Mouse (Mus musculus): ENCODE measurements around the gene Usp32. TPM values are rescaled to one million over a fixed set of nuclear protein-coding genes. Genes with fewer than 3 reads are reported as not detected.

The Usp32 gene
- polyA plus RNA-seq, 1 experiment from 2014 or later = 3.5 TPM

DNA sequence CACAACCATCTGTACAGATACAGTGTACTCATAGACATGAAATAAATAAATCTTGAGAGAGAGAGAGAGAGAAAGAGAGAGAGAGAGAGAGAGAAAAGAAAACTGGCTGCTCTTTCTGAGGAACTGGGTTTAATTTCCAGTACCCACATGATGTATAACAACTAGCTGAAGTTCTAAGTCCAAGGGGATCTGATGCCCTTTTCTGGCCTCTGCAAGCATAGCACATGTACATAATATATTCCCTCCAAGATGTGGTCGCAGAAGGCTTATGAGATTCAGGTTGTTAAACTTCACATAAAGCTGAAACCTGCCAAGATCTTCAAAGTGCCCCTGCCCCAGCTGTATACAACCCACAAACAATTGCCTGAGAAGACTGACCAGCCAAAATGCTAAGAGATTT, 144.7 kb downstream of the Usp32 start:
- H3K27ac ChIP-seq (ENCODE audit: low read depth, low read length) = no peak overlapping the region
- H3K4me3 ChIP-seq (ENCODE audit: low read depth, low read length) = no peak overlapping the region
- no peaks in the 10 kb centered on the region for H3K9me3 ChIP-seq (ENCODE audit: control insufficient read depth)
- no peak overlapping the region for H3K9ac ChIP-seq (ENCODE audit: low read depth, low read length)
- no peak for ATAC-seq
- 96% methylated on average over 1 of the region's 1 CpGs for WGBS
- H3K4me2 ChIP-seq (replicated peaks; ENCODE audit: low read depth) = no peak overlapping the region
- no peaks in the 10 kb centered on the region for H3K4me1 ChIP-seq (replicated peaks; ENCODE audit: control insufficient read depth, insufficient read depth, low read length)
- H3K27me3 ChIP-seq (replicated peaks; ENCODE audit: control insufficient read depth, insufficient read depth, low read length) = no peaks in the 10 kb centered on the region
- no peak for TF ChIP-seq CTCF (IDR thresholded peaks at IDR 0.05; ENCODE audit: low read depth)
- peaks cover 39% of the 10 kb centered on the region for H3K36me3 ChIP-seq (ENCODE audit: control insufficient read depth, insufficient read depth)

DNA sequence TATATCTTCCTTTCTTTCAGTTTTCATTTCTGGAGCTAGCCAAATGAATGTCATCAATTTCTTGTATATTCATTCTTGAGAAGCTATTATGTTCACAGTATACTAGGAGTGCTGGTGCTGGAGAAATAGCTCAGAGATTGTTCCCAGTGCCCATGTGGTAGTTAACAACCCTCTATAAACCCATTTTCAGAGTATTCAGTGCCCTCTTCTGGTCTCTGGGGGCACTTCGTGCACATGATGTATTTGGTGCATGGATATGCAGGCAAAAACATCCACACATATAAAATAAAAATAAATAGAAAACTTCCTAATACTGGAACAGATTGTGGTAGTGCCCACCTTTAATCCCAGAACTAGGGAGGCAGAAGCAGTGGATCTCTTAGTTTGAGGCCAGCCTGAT, 147.0 kb downstream of the Usp32 start:
- Histone ChIP-seq H3K4me2 (replicated peaks; ENCODE audit: low read depth) (no peak overlapping the region), H3K27me3 (replicated peaks; ENCODE audit: control insufficient read depth, insufficient read depth, low read length) (no peaks in the 10 kb centered on the region), H3K27ac (ENCODE audit: low read depth, low read length) (no peak overlapping the region), H3K9ac (ENCODE audit: low read depth, low read length) (no peak overlapping the region), H3K9me3 (ENCODE audit: control insufficient read depth) (no peaks in the 10 kb centered on the region), H3K4me1 (replicated peaks; ENCODE audit: control insufficient read depth, insufficient read depth, low read length) (no peaks in the 10 kb centered on the region), H3K36me3 (ENCODE audit: control insufficient read depth, insufficient read depth) (peaks cover 47% of the 10 kb centered on the region), H3K4me3 (ENCODE audit: low read depth, low read length) (no peak overlapping the region)
- TF ChIP-seq CTCF (IDR thresholded peaks at IDR 0.05; ENCODE audit: low read depth) = peak; percentile 23; the same call in 1 of the 2 replicates
- WGBS = 90% methylated on average over 1 of the region's 1 CpGs
- ATAC-seq = no peak

DNA sequence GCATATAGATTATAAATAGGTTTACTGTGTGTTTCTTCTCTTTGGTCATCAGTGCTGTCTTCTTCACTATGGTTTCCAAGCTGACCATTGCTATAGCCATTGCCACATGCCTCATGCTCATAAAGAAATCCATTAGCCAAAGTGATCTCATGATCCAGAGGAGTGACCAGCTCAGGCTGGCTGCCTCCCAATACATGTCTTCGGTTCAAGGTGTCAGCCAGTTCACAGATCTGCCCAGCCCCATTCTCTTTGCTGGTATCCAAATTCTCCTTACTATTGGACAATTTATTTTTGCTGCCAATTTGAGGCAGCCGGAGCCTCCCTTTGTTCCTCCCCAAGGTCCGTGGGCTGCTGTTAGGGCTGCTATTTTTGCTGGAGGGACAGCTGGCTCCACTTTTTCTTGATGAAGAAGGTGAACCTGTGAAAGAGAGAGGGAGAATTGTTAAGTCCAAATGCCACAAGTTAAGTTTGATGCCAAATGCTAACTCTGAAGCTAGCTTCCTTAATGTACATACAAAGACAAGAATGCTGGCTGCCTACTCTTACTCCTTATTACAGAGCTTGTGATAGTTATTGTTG, 151.5 kb downstream of the Usp32 start:
- Histone ChIP-seq H3K4me2 (replicated peaks; ENCODE audit: low read depth) (no peak overlapping the region), H3K9me3 (ENCODE audit: control insufficient read depth) (no peaks in the 10 kb centered on the region), H3K27me3 (replicated peaks; ENCODE audit: control insufficient read depth, insufficient read depth, low read length) (no peaks in the 10 kb centered on the region), H3K9ac (ENCODE audit: low read depth, low read length) (no peak overlapping the region), H3K4me3 (ENCODE audit: low read depth, low read length) (no peak overlapping the region), H3K27ac (ENCODE audit: low read depth, low read length) (no peak overlapping the region), H3K36me3 (ENCODE audit: control insufficient read depth, insufficient read depth) (peaks cover 35% of the 10 kb centered on the region), H3K4me1 (replicated peaks; ENCODE audit: control insufficient read depth, insufficient read depth, low read length) (no peaks in the 10 kb centered on the region)
- no peak for TF ChIP-seq CTCF (IDR thresholded peaks at IDR 0.05; ENCODE audit: low read depth)
- WGBS = 85% methylated on average over 3 of the region's 3 CpGs
- no peak for ATAC-seq

DNA sequence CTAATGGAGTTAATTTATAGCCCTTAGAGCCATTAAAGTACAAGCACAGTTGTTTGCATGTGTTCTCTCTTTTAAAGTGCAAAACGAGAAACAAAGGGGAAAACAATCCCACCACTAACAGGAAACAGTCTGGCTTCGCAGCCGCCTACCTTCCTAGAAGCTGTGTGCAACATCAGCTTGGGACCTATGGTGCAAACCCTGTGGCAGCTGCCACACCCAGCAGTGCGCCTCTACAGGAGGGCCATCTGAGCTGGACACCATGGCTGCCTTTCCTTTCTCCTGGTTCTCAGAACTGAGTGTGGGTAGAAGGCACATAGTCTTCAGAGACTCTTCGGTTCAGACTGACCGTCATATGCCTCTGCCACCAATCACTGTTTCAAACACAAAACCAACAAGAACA, 154.5 kb downstream of the Usp32 start:
- TF ChIP-seq CTCF (IDR thresholded peaks at IDR 0.05; ENCODE audit: low read depth) = no peak
- ATAC-seq = no peak
- WGBS = 92% methylated on average over 6 of the region's 6 CpGs

DNA sequence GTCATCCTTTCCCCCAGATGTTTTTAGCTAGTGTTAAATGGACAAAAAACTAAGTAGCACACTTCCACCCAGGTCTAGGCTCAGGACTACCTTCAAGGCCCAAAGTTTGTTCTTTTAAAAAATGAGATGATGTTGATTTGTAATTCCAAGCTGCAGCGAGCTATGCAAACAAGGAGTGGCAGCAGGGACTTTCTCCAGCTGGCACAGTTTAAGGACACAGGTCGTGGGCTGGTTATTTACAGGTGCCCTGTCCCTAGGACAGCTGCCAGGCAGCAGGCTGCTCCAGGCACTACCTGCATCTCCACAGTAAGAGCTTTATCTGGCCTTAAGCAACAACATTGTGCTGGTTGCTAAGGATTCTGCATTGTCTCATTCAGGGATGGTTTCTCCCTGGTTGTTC, 159.3 kb downstream of the Usp32 start:
- Histone ChIP-seq H3K27me3 (replicated peaks; ENCODE audit: control insufficient read depth, insufficient read depth, low read length) (no peaks in the 10 kb centered on the region), H3K4me3 (ENCODE audit: low read depth, low read length) (no peak overlapping the region), H3K4me2 (replicated peaks; ENCODE audit: low read depth) (no peak overlapping the region), H3K36me3 (ENCODE audit: control insufficient read depth, insufficient read depth) (0 out of 2 replicates have a peak, but pooled peaks cover 8% of the 10 kb centered on the region), H3K4me1 (replicated peaks; ENCODE audit: control insufficient read depth, insufficient read depth, low read length) (no peaks in the 10 kb centered on the region), H3K27ac (ENCODE audit: low read depth, low read length) (no peak overlapping the region), H3K9ac (ENCODE audit: low read depth, low read length) (no peak overlapping the region), H3K9me3 (ENCODE audit: control insufficient read depth) (no peaks in the 10 kb centered on the region)
- WGBS = 56% methylated on average over 2 of the region's 2 CpGs
- TF ChIP-seq CTCF (IDR thresholded peaks at IDR 0.05; ENCODE audit: low read depth) = no peak
- ATAC-seq = no peak

More for the DNA sequence above, 154.5 kb downstream of the Usp32 start:
- Histone ChIP-seq H3K4me1 (replicated peaks; ENCODE audit: control insufficient read depth, insufficient read depth, low read length) (no peaks in the 10 kb centered on the region), H3K9me3 (ENCODE audit: control insufficient read depth) (no peaks in the 10 kb centered on the region), H3K27me3 (replicated peaks; ENCODE audit: control insufficient read depth, insufficient read depth, low read length) (no peaks in the 10 kb centered on the region), H3K9ac (ENCODE audit: low read depth, low read length) (no peak overlapping the region), H3K27ac (ENCODE audit: low read depth, low read length) (no peak overlapping the region), H3K4me3 (ENCODE audit: low read depth, low read length) (no peak overlapping the region), H3K36me3 (ENCODE audit: control insufficient read depth, insufficient read depth) (peaks cover 24% of the 10 kb centered on the region), H3K4me2 (replicated peaks; ENCODE audit: low read depth) (no peak overlapping the region)

DNA sequence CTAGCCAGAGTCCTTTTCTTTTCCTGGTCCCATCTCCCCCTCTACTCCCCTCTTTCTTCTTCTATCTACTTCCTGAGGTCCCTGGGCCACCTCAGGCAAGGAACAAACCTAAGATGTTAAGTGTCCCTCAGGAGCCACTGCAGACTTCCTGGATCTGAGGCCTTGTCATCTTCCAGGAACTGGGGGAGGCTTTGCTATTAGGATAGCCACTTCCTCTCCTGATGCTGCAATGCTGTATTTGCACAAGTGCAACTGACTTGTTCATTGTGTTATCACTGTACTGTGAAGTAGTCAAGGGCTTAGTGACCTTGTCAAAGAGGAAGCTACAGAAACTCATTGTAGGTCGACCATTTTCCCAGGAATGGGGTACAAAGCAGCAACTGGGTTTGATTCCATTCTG, 160.6 kb downstream of the Usp32 start:
- WGBS = 53% methylated on average over 1 of the region's 1 CpGs
- H3K9me3 ChIP-seq (ENCODE audit: control insufficient read depth) = no peaks in the 10 kb centered on the region
- H3K27me3 ChIP-seq (replicated peaks; ENCODE audit: control insufficient read depth, insufficient read depth, low read length) = no peaks in the 10 kb centered on the region
- H3K4me3 ChIP-seq (ENCODE audit: low read depth, low read length) = no peak overlapping the region
- ATAC-seq = peak; percentile 58
- no peaks in the 10 kb centered on the region for H3K4me1 ChIP-seq (replicated peaks; ENCODE audit: control insufficient read depth, insufficient read depth, low read length)
- H3K4me2 ChIP-seq (replicated peaks; ENCODE audit: low read depth) = no peak overlapping the region
- 0 out of 2 replicates have a peak, but pooled peaks cover 4% of the 10 kb centered on the region for H3K36me3 ChIP-seq (ENCODE audit: control insufficient read depth, insufficient read depth)
- TF ChIP-seq CTCF (IDR thresholded peaks at IDR 0.05; ENCODE audit: low read depth) = no peak
- no peak overlapping the region for H3K27ac ChIP-seq (ENCODE audit: low read depth, low read length)
- no peak overlapping the region for H3K9ac ChIP-seq (ENCODE audit: low read depth, low read length)

DNA sequence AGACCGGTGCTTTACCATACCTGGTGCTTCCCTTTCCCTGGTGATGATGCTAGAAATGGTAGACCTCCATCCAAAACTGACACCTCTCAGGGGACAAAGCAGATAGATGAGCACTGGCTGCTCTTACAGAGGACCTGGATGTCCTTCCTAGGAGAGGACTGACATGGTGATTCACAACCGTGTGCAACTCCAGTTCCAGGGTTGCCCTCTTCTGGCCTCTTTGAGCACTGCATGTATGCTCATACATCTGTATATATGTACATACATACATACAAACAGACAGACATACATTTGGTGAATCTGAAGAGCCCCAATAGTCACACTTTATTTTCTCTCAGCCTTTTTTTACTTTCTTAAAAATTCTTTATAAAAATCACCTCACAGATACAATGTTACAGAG, 161.8 kb downstream of the Usp32 start:
- 51% methylated on average over 2 of the region's 2 CpGs for WGBS
- H3K4me3 ChIP-seq (ENCODE audit: low read depth, low read length) = no peak overlapping the region
- H3K4me2 ChIP-seq (replicated peaks; ENCODE audit: low read depth) = no peak overlapping the region
- H3K9ac ChIP-seq (ENCODE audit: low read depth, low read length) = no peak overlapping the region
- no peaks in the 10 kb centered on the region for H3K36me3 ChIP-seq (ENCODE audit: control insufficient read depth, insufficient read depth)
- H3K27me3 ChIP-seq (replicated peaks; ENCODE audit: control insufficient read depth, insufficient read depth, low read length) = no peaks in the 10 kb centered on the region
- no peak overlapping the region for H3K27ac ChIP-seq (ENCODE audit: low read depth, low read length)
- H3K9me3 ChIP-seq (ENCODE audit: control insufficient read depth) = no peaks in the 10 kb centered on the region
- TF ChIP-seq CTCF (IDR thresholded peaks at IDR 0.05; ENCODE audit: low read depth) = peak; percentile 71
- ATAC-seq = no peak
- no peaks in the 10 kb centered on the region for H3K4me1 ChIP-seq (replicated peaks; ENCODE audit: control insufficient read depth, insufficient read depth, low read length)

Measured in intestine, postnatal 0 days (tissue).